17 mouse cellular contexts compared by ENCODE assay signal in genomic region chr7:26306926-26307325, GRCm38 (mm10). TPM values are rescaled to one million over a fixed set of nuclear protein-coding genes. Genes with fewer than 3 reads are reported as not detected.
DNase-seq lines count a peak whose midpoint lies in the region; ATAC-seq and TF ChIP-seq lines count a peak whose summit lies in the region.
"Not testable (repeated sequence)": the region's sequence is repeated elsewhere in the genome, so short reads cannot be mapped to it uniquely, and the experiment has no call there.
"Had no signal": no experiment of that assay in that cellular context is flagged by ENCODE, and none has a peak within 500 bp of the region (broad histone marks: within the 10 kb centered on the region; RNA-seq: fewer than 3 reads in every experiment).

Gene Cyp2a4 (plus strand): TSS chr7:26307169.

- DNase-seq in kidney, adult 11 months, result peak; percentile 18
- peak; percentile 55 for DNase-seq in kidney, adult 2 months
- DNase-seq in kidney, adult 8-10 months, result peak; percentile 21 to 40
- DNase-seq in kidney, adult 9 months, result peak; percentile 68
- DNase-seq in kidney, postnatal 36 days, result peak; percentile 6
- peak; percentile 40 for DNase-seq in liver, adult 2 months (ENCODE audit: extremely low read depth, low read depth, low spot score)
- not testable (repeated sequence) for DNase-seq in liver, postnatal 0 days

- not testable (repeated sequence) for H3K79me2 ChIP-seq in liver, adult 2 months (ENCODE audit: control insufficient read depth, insufficient read depth, low read length)

- not testable (repeated sequence) for TF ChIP-seq CTCF in kidney, adult 2 months (conservative IDR thresholded peaks at IDR 0.05; ENCODE audit: insufficient read depth, insufficient read length, low read depth, low read length); liver, adult 2 months (IDR thresholded peaks at IDR 0.05; ENCODE audit: low read depth, low read length); liver, postnatal 0 days (IDR thresholded peaks at IDR 0.05; ENCODE audit: low read depth)

- not testable (repeated sequence) for H3K4me3 ChIP-seq in kidney, adult 2 months (ENCODE audit: insufficient read depth, low read depth, low read length); liver, adult 2 months (ENCODE audit: insufficient read depth, low read depth, low read length); liver, postnatal 0 days (ENCODE audit: low read depth, low read length)

- not testable (repeated sequence) for TF ChIP-seq EP300 in liver, postnatal 0 days (IDR thresholded peaks at IDR 0.05; ENCODE audit: low read depth)

- TF ChIP-seq POLR2A in kidney, adult 2 months (IDR thresholded peaks at IDR 0.05; ENCODE audit: low read depth, low read length); liver, adult 2 months (IDR thresholded peaks at IDR 0.05; ENCODE audit: extremely low read depth, insufficient read depth, low read length): not testable (repeated sequence)

- not testable (repeated sequence) for H3K4me1 ChIP-seq in kidney, adult 2 months (ENCODE audit: control insufficient read depth, insufficient read depth, low read length); liver, adult 2 months (ENCODE audit: control insufficient read depth, insufficient read depth, low read length); liver, postnatal 0 days (ENCODE audit: insufficient read depth)

- not testable (repeated sequence) for H3K36me3 ChIP-seq in kidney, adult 2 months (ENCODE audit: control insufficient read depth, insufficient read depth, low read length); liver, adult 2 months (ENCODE audit: control insufficient read depth, insufficient read depth, low read length); liver, postnatal 0 days (replicated peaks; ENCODE audit: insufficient read depth, low read length)

- not testable (repeated sequence) for H3K4me2 ChIP-seq in liver, postnatal 0 days (ENCODE audit: low read depth, low read length)

- H3K27me3 ChIP-seq in kidney, adult 2 months (replicated peaks; ENCODE audit: control insufficient read depth, insufficient read depth, low read length); liver, adult 2 months (ENCODE audit: control insufficient read depth, insufficient read depth, low read length); liver, postnatal 0 days (ENCODE audit: insufficient read depth, low read length): not testable (repeated sequence)

- ATAC-seq in liver, postnatal 0 days, result peak; percentile 13; the same call in 1 of the 2 replicates

- not testable (repeated sequence) for H3K9me3 ChIP-seq in liver, postnatal 0 days (ENCODE audit: low read length)

- H3K9ac ChIP-seq in liver, adult 2 months (ENCODE audit: low read depth, low read length); liver, postnatal 0 days (replicated peaks): not testable (repeated sequence)

- not testable (repeated sequence) for H3K27ac ChIP-seq in kidney, adult 2 months (ENCODE audit: insufficient read depth, low read depth, low read length); liver, adult 2 months (replicated peaks; ENCODE audit: insufficient read depth, low read depth, low read length); liver, postnatal 0 days (ENCODE audit: low read depth)

- 56% methylated on average over 2 of the region's 2 CpGs for WGBS in kidney, adult 2 months
- WGBS in liver, adult 2 months, result 47% methylated on average over 2 of the region's 2 CpGs
- 43% methylated on average over 2 of the region's 2 CpGs for WGBS in liver, postnatal 0 days (ENCODE audit: insufficient replicate concordance)

RNA-seq across cellular contexts. Expression of gene Cyp2a4, which starts in this region (rescaled TPM):
- 124 and 185 TPM in 2 replicates for polyA plus RNA-seq in kidney, adult 2 months (2012; rRNA removed)
- total RNA-seq in liver, adult 2 months (2014; rRNA removed), result 856 and 925 TPM in 2 replicates
- polyA plus RNA-seq in liver, adult 2 months (2012; rRNA removed), result 409 and 441 TPM in 2 replicates
- polyA plus RNA-seq in liver, postnatal 0 days (2015; fragmentation: Nextera tagmentation; extraction: Ambion mirVana), result 6.7 and 7.9 TPM in 2 replicates
- total RNA-seq: adrenal gland, postnatal 25 days; adrenal gland, postnatal 36 days; CH12.LX; MEL had no signal
- polyA plus RNA-seq: activated CD4-positive, CD25-positive, alpha-beta regulatory T cell, adult 4 months; brain, embryonic 14.5 days; C2C12; CD4-positive, CD25-positive, alpha-beta regulatory T cell, adult 4 months; G1E; Patski had no signal

Comparison
In these comparisons a context has a peak if more than half of its experiments do, and no peak if none do; other contexts are left out.
1. RNA of gene Cyp2a4 (polyA plus RNA-seq): 409 to 441 TPM in liver, adult 2 months and 124 to 185 TPM in kidney, adult 2 months; 6.7 to 7.9 TPM in liver, postnatal 0 days; every median in the first group is over 10 times any median in the second.